Mouse (Mus musculus) lung, postnatal 0 days (tissue): ENCODE results near the gene Tcp10b. TPM values are rescaled to one million over a fixed set of nuclear protein-coding genes. Genes with fewer than 3 reads are reported as not detected.

Source experiments
- polyA plus RNA-seq: library from polyadenylated mRNA; unstranded; fragments of >200 nt; fragmentation: Nextera tagmentation; extraction: Ambion mirVana; gene quantifications from 2 replicates; pipeline ENCODE4 v1.2.1, GENCODE M21; 2015

The Tcp10b gene
- polyA plus RNA-seq, 1 experiment from 2014 or later = 0.18 TPM

Other genes with a start within 250 kb of the Tcp10b start
- gene Mas1, start 193.0 kb upstream of the Tcp10b start, polyA plus RNA-seq = 0.14 and 0.54 TPM in 2 replicates
- not detected in 2 replicates for gene Mrgprh, start 185.1 kb upstream of the Tcp10b start, polyA plus RNA-seq
- 0.51 and 0.75 TPM in 2 replicates for gene Pnldc1, start 150.9 kb upstream of the Tcp10b start, polyA plus RNA-seq
- gene Tcp1, start 145.4 kb upstream of the Tcp10b start, polyA plus RNA-seq = 155 and 174 TPM in 2 replicates
- gene Mrpl18, start 144.8 kb upstream of the Tcp10b start, polyA plus RNA-seq = 70.2 and 72.9 TPM in 2 replicates
- gene Acat3, start 120.5 kb upstream of the Tcp10b start, polyA plus RNA-seq = 0.21 and 0.39 TPM in 2 replicates
- gene Acat2, start 100.4 kb upstream of the Tcp10b start, polyA plus RNA-seq = 42.8 and 46.0 TPM in 2 replicates
- gene Wtap, start 66.9 kb upstream of the Tcp10b start, polyA plus RNA-seq = 127 and 131 TPM in 2 replicates
- gene Sod2, start 54.3 kb upstream of the Tcp10b start, polyA plus RNA-seq = 195 and 289 TPM in 2 replicates
- gene Gpr31b, start 8.8 kb upstream of the Tcp10b start, polyA plus RNA-seq = not detected in 2 replicates
- not detected in 2 replicates for gene Unc93a, start 70.7 kb downstream of the Tcp10b start, polyA plus RNA-seq
- not detected in 2 replicates for gene Smok2a, start 160.1 kb downstream of the Tcp10b start, polyA plus RNA-seq
- gene Smok2b, start 169.2 kb downstream of the Tcp10b start, polyA plus RNA-seq = not detected in 2 replicates